Mouse (Mus musculus) embryonic facial prominence, embryonic 14.5 days (tissue): ENCODE data around the gene Hoxb6. TPM values are rescaled to one million over a fixed set of nuclear protein-coding genes. Genes with fewer than 3 reads are reported as not detected.

Source experiments
- ATAC-seq: fragments of 200-750 bp; cut with Nextera tagmentation; 2 replicates; pipeline ENCODE4 v1.8.0; 2017; ENCODE audit warnings: low read depth, moderate number of reproducible peaks, moderate TSS enrichment
- DNase-seq: peaks from one replicate; pipeline ENCODE4 v3.0.0-alpha.2; 2015; ENCODE audit warnings: low spot score
- H3K27ac ChIP-seq: fragments of 300-500 bp; sonication (generic); replicated peaks from 2 replicates; pipeline ENCODE4 v1.5.1; 2014; ENCODE audit warnings: low read depth, mild to moderate bottlenecking, low read length, moderate library complexity
- H3K27me3 ChIP-seq: fragments of 300-500 bp; sonication (generic); replicated peaks from 2 replicates; pipeline ENCODE4 v1.6.1; 2014; ENCODE audit warnings: low read length; ENCODE audit not compliant: control insufficient read depth, insufficient read depth
- H3K36me3 ChIP-seq: fragments of 300-500 bp; sonication (generic); 2 replicates; pipeline ENCODE4 v1.6.1; 2014; ENCODE audit warnings: low read length, mixed read lengths; ENCODE audit not compliant: control insufficient read depth, insufficient read depth
- H3K4me1 ChIP-seq: fragments of 300-500 bp; sonication (generic); 2 replicates; pipeline ENCODE4 v1.6.1; 2014; ENCODE audit warnings: antibody characterized with exemption, low read length; ENCODE audit not compliant: control insufficient read depth, insufficient read depth
- H3K4me2 ChIP-seq: fragments of 300-500 bp; sonication (generic); 2 replicates; pipeline ENCODE4 v1.6.1; 2014; ENCODE audit warnings: low read depth, mild to moderate bottlenecking, low read length, moderate library complexity, mixed read lengths
- H3K4me3 ChIP-seq: fragments of 300-500 bp; sonication (generic); 2 replicates; pipeline ENCODE4 v1.5.1; 2014; ENCODE audit warnings: low read depth, mild to moderate bottlenecking, low read length
- H3K9ac ChIP-seq: fragments of 300-500 bp; sonication (generic); 2 replicates; pipeline ENCODE4 v1.6.1; 2014; ENCODE audit warnings: low read depth, mild to moderate bottlenecking, low read length, moderate library complexity, mixed read lengths
- H3K9me3 ChIP-seq: fragments of 300-500 bp; sonication (generic); 2 replicates; pipeline ENCODE4 v1.6.1; 2016; ENCODE audit warnings: low read length; ENCODE audit not compliant: control insufficient read depth
- WGBS: fragments of 180-500 bp; shearing (Covaris S2); extraction: QIAGEN DNeasy Blood & Tissue Kit; methylation state at CpG from one replicate; pipeline ENCODE4 v1.1.7; 2014; 5-methylcytosine and 5-hydroxymethylcytosine counted together
- microRNA counts: library from miRNA; unstranded; fragments of <30 nt; microRNA quantifications from one replicate; lab custom pipeline; 2017
- microRNA-seq: library from miRNA; unstranded; fragments of <30 nt; microRNA quantifications from one replicate; pipeline ENCODE4, GENCODE M21; 2016; ENCODE audit warnings: borderline number of aligned reads
- polyA plus RNA-seq: library from polyadenylated mRNA; unstranded; fragments of >200 nt; fragmentation: Nextera tagmentation; extraction: Ambion mirVana; gene quantifications from 2 replicates; pipeline ENCODE4 v1.2.1, GENCODE M21; 2014

The Hoxb6 gene
- polyA plus RNA-seq, 1 experiment from 2014 or later, result 0.22 TPM

DNA sequence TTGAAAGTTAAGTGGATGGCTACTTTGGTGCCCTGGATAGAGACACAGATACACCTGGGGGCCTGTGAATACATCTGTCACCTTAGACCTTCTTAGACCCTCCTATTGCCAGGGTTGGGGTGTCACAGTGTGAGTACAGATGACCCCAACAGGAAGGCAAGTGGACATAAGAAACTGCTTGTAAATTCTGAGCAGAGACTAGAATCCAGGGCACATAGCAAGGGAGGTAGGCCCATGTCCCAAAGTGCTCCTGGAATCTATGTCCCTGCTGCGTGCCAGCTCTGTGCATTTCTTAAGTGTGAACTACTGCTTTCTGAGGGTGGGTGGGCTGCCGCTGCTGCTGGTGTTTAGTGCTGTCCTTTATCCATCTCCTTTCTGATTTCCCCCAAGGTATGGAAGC, 58.5 kb downstream of the Hoxb6 start:
- peaks cover 93% of the 10 kb centered on the region for H3K27me3 ChIP-seq
- ATAC-seq (no peak), DNase-seq (no peak)
- no peaks in the 10 kb centered on the region for H3K9me3 ChIP-seq
- 18% methylated on average over 2 of the region's 2 CpGs for WGBS
- H3K9ac ChIP-seq, result no peak overlapping the region
- H3K4me3 ChIP-seq, result no peak overlapping the region
- H3K27ac ChIP-seq, result no peak overlapping the region; the same call in 1 of the 2 replicates
- H3K4me1 ChIP-seq, result no peaks in the 10 kb centered on the region
- H3K4me2 ChIP-seq, result no peak overlapping the region
- no peaks in the 10 kb centered on the region for H3K36me3 ChIP-seq

MicroRNAs within 50 kb of the gene (microRNA counts, 519-probe panel; counts per million panel counts)
- microRNA mmu-miR-10a (lab: Ali Mortazavi, UCI) (2,755 counts per million, percentile 60 among the panel's probes with 10 or more counts), microRNA mmu-miR-196a (lab: Ali Mortazavi, UCI) (19.3 counts per million)

Small RNAs within 50 kb of the gene (microRNA-seq; reads per million reads assigned to microRNA genes)
- gene Mir10a (2,832 reads per million, percentile 85 among the genes with 10 or more reads in this experiment), gene Mir196a-1 (0.50 reads per million)

Other genes with a start within 250 kb of the Hoxb6 start
- gene Ube2z, start 227.1 kb upstream of the Hoxb6 start, polyA plus RNA-seq, result 39.5 and 40.6 TPM in 2 replicates
- gene Atp5g1, start 216.8 kb upstream of the Hoxb6 start, polyA plus RNA-seq, result 764 and 777 TPM in 2 replicates
- 0.47 TPM in 1 of 2 replicates, not detected in the other for gene Calcoco2, start 180.5 kb upstream of the Hoxb6 start, polyA plus RNA-seq
- 0.30 and 0.96 TPM in 2 replicates for gene Ttll6, start 158.7 kb upstream of the Hoxb6 start, polyA plus RNA-seq
- gene Hoxb13, start 98.2 kb upstream of the Hoxb6 start, polyA plus RNA-seq, result not detected in 2 replicates
- 0.10 TPM in 1 of 2 replicates, not detected in the other for gene Hoxb9, start 21.0 kb upstream of the Hoxb6 start, polyA plus RNA-seq
- gene Hoxb8, start 10.6 kb upstream of the Hoxb6 start, polyA plus RNA-seq, result not detected in 2 replicates
- gene Hoxb7, start 5.9 kb upstream of the Hoxb6 start, polyA plus RNA-seq, result 0.39 and 0.42 TPM in 2 replicates
- 1.8 and 2.4 TPM in 2 replicates for gene Hoxb5, start 10.9 kb downstream of the Hoxb6 start, polyA plus RNA-seq
- 0.62 and 0.70 TPM in 2 replicates for gene Hoxb4, start 25.8 kb downstream of the Hoxb6 start, polyA plus RNA-seq
- 0.81 and 1.1 TPM in 2 replicates for gene Hoxb3, start 30.9 kb downstream of the Hoxb6 start, polyA plus RNA-seq
- gene Hoxb2, start 58.0 kb downstream of the Hoxb6 start, polyA plus RNA-seq, result 7.5 and 8.9 TPM in 2 replicates
- 0.13 TPM in 1 of 2 replicates, not detected in the other for gene Hoxb1, start 73.3 kb downstream of the Hoxb6 start, polyA plus RNA-seq
- gene Skap1, start 172.1 kb downstream of the Hoxb6 start, polyA plus RNA-seq, result 1.5 and 2.3 TPM in 2 replicates